In genomic region chr4:95105424-95105823, GRCm38 (mm10) we compare ENCODE assay signal across 8 mouse cellular contexts. TPM values are rescaled to one million over a fixed set of nuclear protein-coding genes. Genes with fewer than 3 reads are reported as not detected.
DNase-seq lines count a peak whose midpoint lies in the region; ATAC-seq lines count a peak whose summit lies in the region.

No protein-coding gene starts in this region.

- no peaks in the 10 kb centered on the region for H3K36me3 ChIP-seq in heart, embryonic 13.5 days

- H3K9me3 ChIP-seq in heart, embryonic 13.5 days, result peaks cover 6% of the 10 kb centered on the region; the same call in 1 of the 2 replicates

- H3K4me1 ChIP-seq in heart, embryonic 13.5 days, result peaks cover 24% of the 10 kb centered on the region

- no peak overlapping the region for H3K9ac ChIP-seq in heart, embryonic 13.5 days

- H3K4me2 ChIP-seq in heart, embryonic 13.5 days, result peak overlapping the region; percentile 49

- peak overlapping the region; percentile 56 for H3K27ac ChIP-seq in heart, embryonic 13.5 days (replicated peaks)

- DNase-seq in gastrocnemius, postnatal 14 days, result peak; percentile 41
- DNase-seq in gastrocnemius, postnatal 4 days (ENCODE audit: low spot score in 2 of 2), result no peak
- peak; percentile 59 for DNase-seq in right cerebral cortex, adult 18-20 months
- no peak for DNase-seq in right cerebral cortex, postnatal 4 days
- DNase-seq in adipocyte (ENCODE audit: low spot score), result no peak
- no peak for DNase-seq in cerebellum, postnatal 25 days

- no peaks in the 10 kb centered on the region for H3K27me3 ChIP-seq in heart, embryonic 13.5 days (replicated peaks)

- intact Hi-C loops in gastrocnemius, postnatal 14 days (cut with DNase I; ENCODE audit: low total_unique reads), result no loop called here

- H3K4me3 ChIP-seq in heart, embryonic 13.5 days, result peak overlapping the region; percentile 6; the same call in 1 of the 2 replicates

- WGBS in heart, embryonic 13.5 days, result 27% methylated on average over 3 of the region's 3 CpGs

- ATAC-seq in heart, embryonic 13.5 days (ENCODE audit: extremely low read depth, insufficient number of reproducible peaks, low FRiP score, low TSS enrichment), result no peak
- ATAC-seq in megakaryocyte, adult 5-6 weeks (ENCODE audit: poor library complexity, severe bottlenecking), result peak; percentile 19

RNA-seq across cellular contexts. Expression of gene Jun, which starts 53.4 kb away (rescaled TPM):
- 10 to 100 TPM; 37.6 to 54.8 TPM for total RNA-seq in gastrocnemius, postnatal 14 days (2021)
- total RNA-seq in gastrocnemius, postnatal 4 days (2021), result 10 to 100 TPM; 54.6 to 74.7 TPM
- 67.7 and 72.3 TPM in 2 replicates for polyA plus RNA-seq in heart, embryonic 13.5 days (2015; fragmentation: Nextera tagmentation; extraction: Ambion mirVana)
- total RNA-seq in megakaryocyte, adult 5-6 weeks (2015), result 88.4 and 91.5 TPM in 2 replicates
- total RNA-seq in megakaryocyte, adult 5-6 weeks (2017), result 141 and 162 TPM in 2 replicates

Comparison
In these comparisons a context has a peak if more than half of its experiments do, and no peak if none do; other contexts are left out.
1. DNase-seq: peak in gastrocnemius, postnatal 14 days (single experiment) and right cerebral cortex, adult 18-20 months (single experiment); none in gastrocnemius, postnatal 4 days (0 of 2), right cerebral cortex, postnatal 4 days (single experiment), adipocyte (single experiment) and cerebellum, postnatal 25 days (0 of 2).